Mouse (Mus musculus) kidney, adult 2 months (tissue): Measurements from ENCODE around the gene Cgref1.

ENCODE experiments used
- CTCF ChIP-seq: fragments of 200-500 bp; conservative IDR thresholded peaks from 2 replicates; pipeline ENCODE4 v1.5.1; 2011; ENCODE audit warnings: low read depth, mild to moderate bottlenecking, control low read depth, low read length, moderate library complexity, mixed read lengths; ENCODE audit not compliant: insufficient read depth, insufficient read length
- POLR2A ChIP-seq: fragments of 200-500 bp; IDR thresholded peaks from one replicate; pipeline ENCODE4 v1.6.1; 2011; ENCODE audit warnings: low read depth, low read length, control low read depth

GRCm38 (mm10) chr5:30957891-30958290 lies 12.5 kb upstream of the Cgref1 start:
- TF ChIP-seq CTCF = no peak
- TF ChIP-seq POLR2A = peak; percentile 24
